Mouse (Mus musculus) embryonic facial prominence, embryonic 12.5 days (tissue): ENCODE measurements around the gene Cox10. TPM values are rescaled to one million over a fixed set of nuclear protein-coding genes. Genes with fewer than 3 reads are reported as not detected.
"Not testable (repeated sequence)": the region's sequence is repeated elsewhere in the genome, so short reads cannot be mapped to it uniquely, and the experiment has no call there.

ENCODE experiments used
- ATAC-seq: fragments of 200-750 bp; cut with Nextera tagmentation; 2 replicates; pipeline ENCODE4 v1.8.0; 2017; ENCODE audit not compliant: insufficient number of reproducible peaks, insufficient read depth, low FRiP score, low TSS enrichment
- H3K27ac ChIP-seq: fragments of 300-500 bp; sonication (generic); 2 replicates; pipeline ENCODE4 v1.5.1; 2016; ENCODE audit warnings: mild to moderate bottlenecking
- H3K27me3 ChIP-seq: fragments of 300-500 bp; sonication (generic); 2 replicates; pipeline ENCODE4 v1.6.1; 2016; ENCODE audit warnings: mild to moderate bottlenecking, moderate library complexity
- H3K36me3 ChIP-seq: fragments of 300-500 bp; sonication (generic); 2 replicates; pipeline ENCODE4 v1.6.1; 2016; ENCODE audit warnings: mild to moderate bottlenecking
- H3K4me1 ChIP-seq: fragments of 300-500 bp; sonication (generic); 2 replicates; pipeline ENCODE4 v1.6.1; 2016
- H3K4me2 ChIP-seq: fragments of 300-500 bp; sonication (generic); replicated peaks from 2 replicates; pipeline ENCODE4 v1.6.1; 2016; ENCODE audit warnings: mild to moderate bottlenecking, moderate library complexity
- H3K4me3 ChIP-seq: fragments of 300-500 bp; sonication (generic); 2 replicates; pipeline ENCODE4 v1.5.1; 2016; ENCODE audit warnings: mild to moderate bottlenecking
- H3K9ac ChIP-seq: fragments of 300-500 bp; sonication (generic); 2 replicates; pipeline ENCODE4 v1.6.1; 2016; ENCODE audit warnings: mild to moderate bottlenecking, moderate library complexity
- H3K9me3 ChIP-seq: fragments of 300-500 bp; sonication (generic); 2 replicates; pipeline ENCODE4 v1.6.1; 2016; ENCODE audit warnings: mild to moderate bottlenecking, moderate library complexity
- WGBS: fragments of 180-500 bp; shearing (Covaris S2); methylation state at CpG from one replicate; pipeline ENCODE4 v1.1.7; 2016; 5-methylcytosine and 5-hydroxymethylcytosine counted together
- polyA plus RNA-seq: library from polyadenylated mRNA; unstranded; fragments of >200 nt; fragmentation: Nextera tagmentation; extraction: Ambion mirVana; gene quantifications from 2 replicates; pipeline ENCODE4 v1.2.1, GENCODE M21; 2016

Gene Cox10
- 25.0 and 26.4 TPM in 2 replicates for polyA plus RNA-seq

DNA sequence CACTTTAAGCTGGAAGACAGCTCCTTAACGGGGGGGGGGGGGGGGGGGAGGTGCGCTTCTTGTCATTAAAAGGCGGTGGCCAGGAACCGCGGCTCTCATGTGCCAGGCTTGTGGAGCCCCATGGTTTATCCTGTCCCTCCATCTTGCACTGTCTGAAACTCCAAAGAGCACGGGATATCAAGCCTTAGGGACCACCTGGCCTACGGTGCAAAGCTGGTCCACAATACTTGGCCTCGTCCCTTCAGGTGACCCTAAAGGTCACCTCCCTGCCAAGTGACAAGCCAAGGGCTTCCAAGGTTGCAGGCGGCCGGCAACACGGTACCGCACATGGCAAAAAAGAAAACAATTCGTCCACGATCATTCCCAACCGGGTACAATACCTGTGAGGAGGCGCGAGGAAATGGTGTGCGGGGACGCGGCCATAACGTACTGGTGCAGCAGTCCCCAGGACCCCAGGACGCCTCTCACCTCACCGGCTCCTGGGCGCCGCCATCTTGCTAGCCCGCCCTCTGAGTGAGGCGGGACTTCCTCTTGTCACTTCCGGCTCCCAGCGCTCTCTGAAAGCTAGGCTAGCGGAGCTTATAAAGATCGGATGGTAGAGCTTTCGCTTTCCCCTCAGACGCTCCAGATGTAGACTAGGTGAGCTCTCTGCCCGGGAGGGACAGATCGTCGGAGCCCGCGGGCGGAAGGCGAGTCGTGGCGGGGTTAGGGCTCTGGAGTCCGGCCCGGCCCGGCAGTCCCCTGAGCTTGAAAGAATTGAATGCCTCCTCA, at the start of gene Cox10:
Gene Cox10, minus strand, starts transcription at position 513 of the 771 bp plus-strand sequence.
- H3K27me3 ChIP-seq: no peaks in the 10 kb centered on the region
- H3K9me3 ChIP-seq: no peaks in the 10 kb centered on the region
- H3K9ac ChIP-seq: peak within 1 kb of the TSS; percentile 57
- peaks cover 12% of the 10 kb centered on the region for H3K4me1 ChIP-seq
- under 1% methylated on average over 44 of the region's 45 CpGs for WGBS
- peak; percentile 83 for ATAC-seq
- H3K4me2 ChIP-seq: peak within 1 kb of the TSS; percentile 75
- H3K27ac ChIP-seq: peak within 1 kb of the TSS; percentile 90
- H3K4me3 ChIP-seq: peak within 1 kb of the TSS; percentile 83
- peaks cover 9% of the 10 kb centered on the region; the same call in 1 of the 2 replicates for H3K36me3 ChIP-seq

DNA sequence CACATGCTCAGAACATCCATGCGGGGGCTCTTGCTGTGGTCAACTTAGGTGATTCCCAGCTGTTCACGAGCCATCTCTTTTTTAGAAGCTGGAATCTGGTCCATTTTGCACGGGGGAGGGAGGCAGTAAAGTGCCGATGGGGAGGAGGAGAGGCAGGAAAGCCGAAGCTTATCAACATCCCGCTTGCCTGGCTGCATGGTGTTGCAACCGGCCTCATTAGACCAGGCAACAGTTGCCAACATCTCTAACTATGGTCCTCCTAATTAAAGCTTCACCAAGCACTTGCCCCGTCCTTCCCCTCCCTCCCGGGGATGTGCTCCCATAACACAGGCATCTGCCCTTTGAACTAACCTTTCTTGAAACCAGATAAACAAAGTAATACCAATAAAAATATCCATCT, 48.7 kb upstream of the Cox10 start:
- H3K27me3 ChIP-seq: no peaks in the 10 kb centered on the region
- no peaks in the 10 kb centered on the region for H3K36me3 ChIP-seq
- H3K27ac ChIP-seq: no peak overlapping the region
- H3K4me2 ChIP-seq: no peak overlapping the region
- H3K9ac ChIP-seq: no peak overlapping the region
- no peaks in the 10 kb centered on the region for H3K9me3 ChIP-seq
- WGBS: 74% methylated on average over 9 of the region's 9 CpGs
- no peak overlapping the region for H3K4me3 ChIP-seq
- no peak for ATAC-seq
- H3K4me1 ChIP-seq: no peaks in the 10 kb centered on the region

- H3K4me2 ChIP-seq: no peak overlapping the region
- 66% methylated on average over 2 of the region's 2 CpGs for WGBS
- no peak overlapping the region for H3K9ac ChIP-seq
- no peaks in the 10 kb centered on the region for H3K4me1 ChIP-seq
- H3K9me3 ChIP-seq: no peaks in the 10 kb centered on the region
- no peak overlapping the region for H3K4me3 ChIP-seq
- H3K27me3 ChIP-seq: no peaks in the 10 kb centered on the region
- no peak for ATAC-seq
- H3K36me3 ChIP-seq: no peaks in the 10 kb centered on the region
- H3K27ac ChIP-seq: no peak overlapping the region
Measured at GRCm38 (mm10) chr11:64125471-64125870, 46.2 kb upstream of the Cox10 start.

DNA sequence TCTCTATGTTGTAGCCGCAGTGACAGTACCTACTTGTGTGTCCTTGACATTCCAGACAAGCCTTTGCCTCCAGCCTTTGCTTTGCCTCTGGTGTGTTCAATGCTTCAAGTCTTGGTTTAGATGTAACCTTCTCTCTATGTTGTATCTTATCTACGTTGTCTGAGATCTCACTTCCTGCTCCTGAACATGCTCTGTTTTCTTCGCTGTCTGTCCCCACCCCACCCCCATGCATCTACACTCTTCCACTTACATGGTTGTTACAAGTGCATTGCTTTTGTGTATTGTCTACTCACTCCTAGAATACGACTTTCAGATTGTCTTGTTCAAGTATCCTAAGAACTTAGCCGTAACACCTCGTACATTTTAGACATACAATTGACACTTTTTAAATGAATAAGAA, 43.9 kb upstream of the Cox10 start:
- not testable (repeated sequence) for H3K9ac ChIP-seq, H3K4me2 ChIP-seq, H3K9me3 ChIP-seq, H3K27me3 ChIP-seq, H3K4me3 ChIP-seq, H3K27ac ChIP-seq, H3K36me3 ChIP-seq, H3K4me1 ChIP-seq, ATAC-seq
- WGBS: 87% methylated on average over 6 of the region's 6 CpGs

- Histone ChIP-seq H3K4me2 (no peak overlapping the region), H3K9ac (no peak overlapping the region), H3K27me3 (no peaks in the 10 kb centered on the region), H3K36me3 (no peaks in the 10 kb centered on the region), H3K9me3 (no peaks in the 10 kb centered on the region), H3K4me1 (no peaks in the 10 kb centered on the region), H3K4me3 (no peak overlapping the region), H3K27ac (no peak overlapping the region)
- no peak for ATAC-seq
- 94% methylated on average over 4 of the region's 4 CpGs for WGBS
Measured at GRCm38 (mm10) chr11:64116711-64117110, 37.4 kb upstream of the Cox10 start.

- no peaks in the 10 kb centered on the region for H3K4me1 ChIP-seq
- H3K36me3 ChIP-seq: no peaks in the 10 kb centered on the region
- no peak overlapping the region for H3K27ac ChIP-seq
- no peak for ATAC-seq
- H3K4me2 ChIP-seq: no peak overlapping the region
- no peak overlapping the region for H3K9ac ChIP-seq
- H3K27me3 ChIP-seq: no peaks in the 10 kb centered on the region
- no peaks in the 10 kb centered on the region for H3K9me3 ChIP-seq
- no peak overlapping the region for H3K4me3 ChIP-seq
- WGBS: 84% methylated on average over 2 of the region's 2 CpGs
Measured at GRCm38 (mm10) chr11:64115822-64116221, 36.6 kb upstream of the Cox10 start.

- Histone ChIP-seq H3K4me3 (no peak overlapping the region), H3K36me3 (no peaks in the 10 kb centered on the region), H3K4me2 (no peak overlapping the region), H3K9me3 (no peaks in the 10 kb centered on the region), H3K27ac (no peak overlapping the region), H3K9ac (no peak overlapping the region), H3K4me1 (no peaks in the 10 kb centered on the region), H3K27me3 (no peaks in the 10 kb centered on the region)
- 62% methylated on average over 9 of the region's 9 CpGs for WGBS
- no peak for ATAC-seq
Measured at GRCm38 (mm10) chr11:64115101-64115500, 35.8 kb upstream of the Cox10 start.

DNA sequence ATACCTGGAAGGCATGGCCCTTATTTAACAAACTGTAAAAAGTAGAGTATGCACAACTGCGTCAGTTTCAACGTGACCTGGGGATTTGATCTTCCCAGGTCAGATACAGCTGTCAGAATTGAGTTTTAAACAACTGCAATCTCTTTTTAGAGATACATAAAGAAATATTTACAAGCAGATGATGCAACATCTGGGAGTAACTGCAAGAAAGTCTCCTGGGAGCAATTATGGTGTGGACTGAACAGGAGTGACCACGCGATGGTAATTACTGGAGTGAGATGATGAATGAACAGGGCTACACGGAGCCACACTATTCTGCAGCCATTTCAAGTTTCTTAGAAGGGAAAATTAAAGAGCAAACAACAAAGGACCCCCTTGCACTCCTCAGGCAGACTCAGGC, 20.8 kb upstream of the Cox10 start:
- no peaks in the 10 kb centered on the region for H3K4me1 ChIP-seq
- H3K27ac ChIP-seq: no peak overlapping the region
- no peaks in the 10 kb centered on the region for H3K27me3 ChIP-seq
- no peak overlapping the region for H3K4me3 ChIP-seq
- no peak overlapping the region for H3K4me2 ChIP-seq
- 78% methylated on average over 5 of the region's 5 CpGs for WGBS
- no peak overlapping the region for H3K9ac ChIP-seq
- no peaks in the 10 kb centered on the region for H3K9me3 ChIP-seq
- ATAC-seq: no peak
- H3K36me3 ChIP-seq: no peaks in the 10 kb centered on the region

DNA sequence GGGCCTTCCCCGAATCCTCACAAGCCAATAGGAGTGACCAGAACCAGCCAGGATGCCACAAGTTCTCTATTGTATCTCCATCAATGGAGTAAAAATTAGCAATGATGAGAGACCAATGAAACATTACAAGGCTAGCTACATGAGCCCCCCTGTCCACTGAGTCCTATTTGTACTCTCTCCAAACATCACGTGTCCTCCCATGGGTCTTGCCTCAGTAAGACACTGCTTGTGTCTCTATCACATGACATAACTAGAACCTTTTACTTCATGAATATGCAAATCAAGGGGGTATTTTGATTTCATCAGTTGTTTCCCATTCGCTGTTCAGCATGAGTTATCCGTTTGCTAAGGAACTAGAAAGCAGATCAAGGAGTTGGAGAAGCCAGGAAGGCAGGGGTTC, 13.8 kb upstream of the Cox10 start:
- Histone ChIP-seq H3K36me3 (no peaks in the 10 kb centered on the region), H3K27me3 (no peaks in the 10 kb centered on the region), H3K4me1 (no peaks in the 10 kb centered on the region), H3K27ac (no peak overlapping the region), H3K9ac (no peak overlapping the region), H3K4me2 (no peak overlapping the region), H3K4me3 (no peak overlapping the region), H3K9me3 (no peaks in the 10 kb centered on the region)
- ATAC-seq: no peak
- whole genome bisulfite sequencing: 86% methylated on average over 4 of the region's 4 CpGs

GRCm38 (mm10) chr11:64091150-64091549, 11.9 kb upstream of the Cox10 start:
- Histone ChIP-seq H3K9me3 (no peaks in the 10 kb centered on the region), H3K4me2 (no peak overlapping the region), H3K36me3 (no peaks in the 10 kb centered on the region), H3K9ac (no peak overlapping the region), H3K4me1 (no peaks in the 10 kb centered on the region), H3K4me3 (no peak overlapping the region), H3K27me3 (no peaks in the 10 kb centered on the region), H3K27ac (no peak overlapping the region)
- no peak for ATAC-seq
- WGBS: 82% methylated on average over 7 of the region's 7 CpGs

DNA sequence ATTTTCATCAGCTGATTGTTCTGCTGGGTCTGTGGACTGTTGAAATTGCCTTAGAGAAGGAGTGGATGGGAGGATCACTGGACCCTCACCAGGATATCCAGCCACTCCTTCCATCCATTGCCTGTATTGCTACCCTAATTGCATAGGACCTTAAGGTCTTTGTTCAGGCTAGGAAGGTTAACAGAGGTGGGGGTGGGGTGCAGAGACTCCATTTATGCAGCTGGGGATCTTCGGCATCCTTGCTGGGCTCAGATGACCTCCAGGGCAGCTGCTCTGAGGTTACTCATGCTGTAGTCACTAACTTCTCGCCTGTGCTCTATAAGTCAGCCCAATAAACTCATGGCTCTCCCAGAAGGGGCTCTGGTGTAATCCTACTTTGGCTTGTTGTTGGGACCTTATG, 10.4 kb upstream of the Cox10 start:
- Histone ChIP-seq H3K4me2 (no peak overlapping the region), H3K9ac (no peak overlapping the region), H3K36me3 (no peaks in the 10 kb centered on the region), H3K27ac (no peak overlapping the region), H3K9me3 (no peaks in the 10 kb centered on the region), H3K27me3 (no peaks in the 10 kb centered on the region), H3K4me1 (no peaks in the 10 kb centered on the region), H3K4me3 (no peak overlapping the region)
- no peak for ATAC-seq
- 23% methylated on average over 2 of the region's 2 CpGs for WGBS

GRCm38 (mm10) chr11:64085888-64086287, 6.6 kb upstream of the Cox10 start:
- no peaks in the 10 kb centered on the region for H3K9me3 ChIP-seq
- no peak overlapping the region for H3K9ac ChIP-seq
- WGBS: 80% methylated on average over 5 of the region's 5 CpGs
- no peak overlapping the region for H3K27ac ChIP-seq
- no peak overlapping the region for H3K4me3 ChIP-seq
- no peaks in the 10 kb centered on the region for H3K27me3 ChIP-seq
- H3K4me2 ChIP-seq: no peak overlapping the region
- no peak for ATAC-seq
- no peaks in the 10 kb centered on the region for H3K4me1 ChIP-seq
- H3K36me3 ChIP-seq: peaks cover 5% of the 10 kb centered on the region; the same call in 1 of the 2 replicates
